Mouse (Mus musculus): ENCODE data around the gene Dnah8. TPM values are rescaled to one million over a fixed set of nuclear protein-coding genes. Genes with fewer than 3 reads are reported as not detected.
A peak's percentile ranks its signal among the peaks of the same experiment; 100 is the strongest.
"Not testable (repeated sequence)": the region's sequence is repeated elsewhere in the genome, so short reads cannot be mapped to it uniquely, and the experiment has no call there.

Gene Dnah8
- 1.4 and 2.1 TPM in 2 replicates for polyA plus RNA-seq (2015; fragmentation: Nextera tagmentation; extraction: Ambion mirVana)

- not testable (repeated sequence) for H3K27me3 ChIP-seq (replicated peaks); H3K4me1 ChIP-seq; ATAC-seq (ENCODE audit: extremely low read depth, insufficient number of reproducible peaks, low FRiP score, low TSS enrichment); H3K9me3 ChIP-seq; H3K36me3 ChIP-seq; H3K4me3 ChIP-seq; H3K4me2 ChIP-seq; H3K9ac ChIP-seq; H3K27ac ChIP-seq (replicated peaks)
- no CpG with 5 or more reads among the region's 20 CpGs for WGBS
Observed at GRCm38 (mm10) chr17:30624132-30624531, at the start of gene Dnah8. Dnah8 (plus strand) TSS chr17:30624354.

- Histone ChIP-seq H3K27me3 (replicated peaks) (no peaks in the 10 kb centered on the region), H3K36me3 (no peaks in the 10 kb centered on the region), H3K27ac (replicated peaks) (peak overlapping the region; percentile 90), H3K9ac (peak overlapping the region; percentile 90), H3K4me3 (peak overlapping the region; percentile 74), H3K9me3 (no peaks in the 10 kb centered on the region), H3K4me1 (peaks cover 42% of the 10 kb centered on the region), H3K4me2 (peak overlapping the region; percentile 92)
- ATAC-seq (ENCODE audit: extremely low read depth, insufficient number of reproducible peaks, low FRiP score, low TSS enrichment), result no peak
- 62% methylated on average over 8 of the region's 8 CpGs for WGBS
Observed at GRCm38 (mm10) chr17:30574783-30575075, 49.4 kb upstream of the Dnah8 start.

GRCm38 (mm10) chr17:30575121-30575904, 48.8 kb upstream of the Dnah8 start:
- Histone ChIP-seq H3K9me3 (no peaks in the 10 kb centered on the region), H3K4me2 (peak overlapping the region; percentile 92), H3K4me1 (peaks cover 38% of the 10 kb centered on the region), H3K36me3 (no peaks in the 10 kb centered on the region), H3K27ac (replicated peaks) (peak overlapping the region; percentile 90), H3K9ac (peak overlapping the region; percentile 90), H3K27me3 (replicated peaks) (no peaks in the 10 kb centered on the region), H3K4me3 (peak overlapping the region; percentile 74)
- WGBS, result 5% methylated on average over 35 of the region's 35 CpGs
- ATAC-seq (ENCODE audit: extremely low read depth, insufficient number of reproducible peaks, low FRiP score, low TSS enrichment), result no peak

GRCm38 (mm10) chr17:30575941-30576773, 48.0 kb upstream of the Dnah8 start, which contains the start of gene Btbd9:
Btbd9 (minus strand) TSS chr17:30576488.
- no peaks in the 10 kb centered on the region for H3K27me3 ChIP-seq (replicated peaks)
- H3K9ac ChIP-seq, result peak within 1 kb of the TSS; percentile 90
- peak within 1 kb of the TSS; percentile 92 for H3K4me2 ChIP-seq
- peak within 1 kb of the TSS; percentile 90 for H3K27ac ChIP-seq (replicated peaks)
- H3K36me3 ChIP-seq, result no peaks in the 10 kb centered on the region
- no peaks in the 10 kb centered on the region for H3K9me3 ChIP-seq
- peak; percentile 87 for ATAC-seq (ENCODE audit: extremely low read depth, insufficient number of reproducible peaks, low FRiP score, low TSS enrichment)
- peaks cover 31% of the 10 kb centered on the region for H3K4me1 ChIP-seq
- WGBS, result under 1% methylated on average over 79 of the region's 94 CpGs
- peak within 1 kb of the TSS; percentile 74 for H3K4me3 ChIP-seq

GRCm38 (mm10) chr17:30576946-30577345, 47.2 kb upstream of the Dnah8 start:
- H3K9ac ChIP-seq, result peak overlapping the region; percentile 90
- ATAC-seq (ENCODE audit: extremely low read depth, insufficient number of reproducible peaks, low FRiP score, low TSS enrichment), result no peak
- H3K4me3 ChIP-seq, result peak overlapping the region; percentile 74
- H3K4me2 ChIP-seq, result peak overlapping the region; percentile 92
- WGBS, result 48% methylated on average over 12 of the region's 12 CpGs
- no peaks in the 10 kb centered on the region for H3K27me3 ChIP-seq (replicated peaks)
- no peaks in the 10 kb centered on the region for H3K36me3 ChIP-seq
- H3K4me1 ChIP-seq, result peaks cover 27% of the 10 kb centered on the region
- no peaks in the 10 kb centered on the region for H3K9me3 ChIP-seq
- H3K27ac ChIP-seq (replicated peaks), result peak overlapping the region; percentile 90

GRCm38 (mm10) chr17:30580781-30581180, 43.4 kb upstream of the Dnah8 start:
- no peaks in the 10 kb centered on the region for H3K36me3 ChIP-seq
- H3K9me3 ChIP-seq, result no peaks in the 10 kb centered on the region
- H3K4me3 ChIP-seq, result no peak overlapping the region
- peaks cover 9% of the 10 kb centered on the region for H3K4me1 ChIP-seq
- 73% methylated on average over 1 of the region's 1 CpGs for WGBS
- H3K9ac ChIP-seq, result no peak overlapping the region
- H3K27me3 ChIP-seq (replicated peaks), result no peaks in the 10 kb centered on the region
- H3K4me2 ChIP-seq, result no peak overlapping the region
- no peak for ATAC-seq (ENCODE audit: extremely low read depth, insufficient number of reproducible peaks, low FRiP score, low TSS enrichment)
- H3K27ac ChIP-seq (replicated peaks), result no peak overlapping the region

GRCm38 (mm10) chr17:30581201-30581600, 43.0 kb upstream of the Dnah8 start:
- no peak overlapping the region for H3K4me3 ChIP-seq
- 72% methylated on average over 6 of the region's 6 CpGs for WGBS

GRCm38 (mm10) chr17:30582313-30582712, 41.8 kb upstream of the Dnah8 start:
- H3K27ac ChIP-seq (replicated peaks), result no peak overlapping the region
- H3K4me1 ChIP-seq, result peaks cover 1% of the 10 kb centered on the region; the same call in 1 of the 2 replicates
- no peak overlapping the region for H3K9ac ChIP-seq
- H3K4me2 ChIP-seq, result no peak overlapping the region
- WGBS, result 79% methylated on average over 3 of the region's 3 CpGs
- H3K27me3 ChIP-seq (replicated peaks), result no peaks in the 10 kb centered on the region
- no peaks in the 10 kb centered on the region for H3K36me3 ChIP-seq
- H3K9me3 ChIP-seq, result no peaks in the 10 kb centered on the region
- ATAC-seq (ENCODE audit: extremely low read depth, insufficient number of reproducible peaks, low FRiP score, low TSS enrichment), result no peak
- H3K4me3 ChIP-seq, result no peak overlapping the region

More at GRCm38 (mm10) chr17:30581201-30581600, 43.0 kb upstream of the Dnah8 start:
- H3K27ac ChIP-seq (replicated peaks), result no peak overlapping the region
- H3K4me1 ChIP-seq, result peaks cover 9% of the 10 kb centered on the region
- no peaks in the 10 kb centered on the region for H3K27me3 ChIP-seq (replicated peaks)
- H3K9me3 ChIP-seq, result no peaks in the 10 kb centered on the region
- ATAC-seq (ENCODE audit: extremely low read depth, insufficient number of reproducible peaks, low FRiP score, low TSS enrichment), result no peak
- H3K36me3 ChIP-seq, result no peaks in the 10 kb centered on the region
- no peak overlapping the region for H3K9ac ChIP-seq
- no peak overlapping the region for H3K4me2 ChIP-seq

GRCm38 (mm10) chr17:30583258-30584001, 40.7 kb upstream of the Dnah8 start:
- Histone ChIP-seq H3K27ac (replicated peaks) (no peak overlapping the region), H3K4me1 (no peaks in the 10 kb centered on the region), H3K9ac (no peak overlapping the region), H3K36me3 (no peaks in the 10 kb centered on the region), H3K4me3 (no peak overlapping the region), H3K4me2 (no peak overlapping the region), H3K9me3 (no peaks in the 10 kb centered on the region), H3K27me3 (replicated peaks) (no peaks in the 10 kb centered on the region)
- 73% methylated on average over 2 of the region's 2 CpGs for WGBS
- no peak for ATAC-seq (ENCODE audit: extremely low read depth, insufficient number of reproducible peaks, low FRiP score, low TSS enrichment)

- H3K4me1 ChIP-seq, result peaks cover 8% of the 10 kb centered on the region; the same call in 1 of the 2 replicates
- no peak overlapping the region for H3K27ac ChIP-seq (replicated peaks)
- no peak; the same call in 1 of the 2 replicates for ATAC-seq (ENCODE audit: extremely low read depth, insufficient number of reproducible peaks, low FRiP score, low TSS enrichment)
- peaks cover 35% of the 10 kb centered on the region for H3K36me3 ChIP-seq
- H3K9me3 ChIP-seq, result no peaks in the 10 kb centered on the region
- no peak overlapping the region for H3K4me2 ChIP-seq
- H3K4me3 ChIP-seq, result no peak overlapping the region
- H3K9ac ChIP-seq, result no peak overlapping the region
- H3K27me3 ChIP-seq (replicated peaks), result no peaks in the 10 kb centered on the region
- 54% methylated on average over 17 of the region's 17 CpGs for WGBS
Observed at GRCm38 (mm10) chr17:30590417-30591198, 33.5 kb upstream of the Dnah8 start.
